Mouse (Mus musculus) forebrain, embryonic 12.5 days (tissue): ENCODE results near the gene Zfp777. TPM values are rescaled to one million over a fixed set of nuclear protein-coding genes. Genes with fewer than 3 reads are reported as not detected.

Experiments used
- ATAC-seq: fragments of 200-750 bp; cut with Nextera tagmentation; 2 replicates; pipeline ENCODE4 v1.8.0; 2017; ENCODE audit warnings: moderate TSS enrichment; ENCODE audit not compliant: low FRiP score
- H3K27ac ChIP-seq: fragments of 300-500 bp; sonication (generic); 2 replicates; pipeline ENCODE4 v1.5.1; 2016; ENCODE audit warnings: mild to moderate bottlenecking
- H3K27me3 ChIP-seq: fragments of 300-500 bp; sonication (generic); 2 replicates; pipeline ENCODE4 v1.6.1; 2016; ENCODE audit warnings: mild to moderate bottlenecking
- H3K36me3 ChIP-seq: fragments of 300-500 bp; sonication (generic); replicated peaks from 2 replicates; pipeline ENCODE4 v1.6.1; 2016; ENCODE audit warnings: mild to moderate bottlenecking
- H3K4me1 ChIP-seq: fragments of 300-500 bp; sonication (generic); 2 replicates; pipeline ENCODE4 v1.6.1; 2016
- H3K4me2 ChIP-seq: fragments of 300-500 bp; sonication (generic); 2 replicates; pipeline ENCODE4 v1.6.1; 2016; ENCODE audit warnings: mild to moderate bottlenecking, moderate library complexity
- H3K4me3 ChIP-seq: fragments of 300-500 bp; sonication (generic); replicated peaks from 2 replicates; pipeline ENCODE4 v1.5.1; 2016; ENCODE audit warnings: mild to moderate bottlenecking
- H3K9ac ChIP-seq: fragments of 300-500 bp; sonication (generic); 2 replicates; pipeline ENCODE4 v1.6.1; 2016; ENCODE audit warnings: mild to moderate bottlenecking
- H3K9me3 ChIP-seq: fragments of 300-500 bp; sonication (generic); 2 replicates; pipeline ENCODE4 v1.6.1; 2016
- WGBS: fragments of 180-500 bp; shearing (Covaris S2); methylation state at CpG from one replicate; pipeline ENCODE4 v1.1.7; 2016; 5-methylcytosine and 5-hydroxymethylcytosine counted together
- polyA plus RNA-seq: library from polyadenylated mRNA; unstranded; fragments of >200 nt; fragmentation: Nextera tagmentation; extraction: Ambion mirVana; gene quantifications from 2 replicates; pipeline ENCODE4 v1.2.1, GENCODE M21; 2016

The Zfp777 gene
- polyA plus RNA-seq, 1 experiment from 2014 or later: 11.8 TPM

GRCm38 (mm10) chr6:48063940-48064339 lies 15.2 kb upstream of the Zfp777 start:
- Histone ChIP-seq H3K9me3 (no peaks in the 10 kb centered on the region), H3K36me3 (peaks cover 65% of the 10 kb centered on the region), H3K27me3 (no peaks in the 10 kb centered on the region), H3K9ac (no peak overlapping the region), H3K4me2 (no peak overlapping the region), H3K4me1 (no peaks in the 10 kb centered on the region), H3K27ac (no peak overlapping the region), H3K4me3 (no peak overlapping the region)
- ATAC-seq: no peak
- WGBS: 97% methylated on average over 28 of the region's 28 CpGs

GRCm38 (mm10) chr6:48060895-48061294 lies 12.2 kb upstream of the Zfp777 start:
- H3K36me3 ChIP-seq: peaks cover 35% of the 10 kb centered on the region
- WGBS: 97% methylated on average over 1 of the region's 1 CpGs
- H3K9ac ChIP-seq: no peak overlapping the region
- H3K27ac ChIP-seq: no peak overlapping the region
- H3K4me1 ChIP-seq: no peaks in the 10 kb centered on the region
- no peak overlapping the region for H3K4me2 ChIP-seq
- no peaks in the 10 kb centered on the region for H3K27me3 ChIP-seq
- H3K4me3 ChIP-seq: no peak overlapping the region
- no peaks in the 10 kb centered on the region for H3K9me3 ChIP-seq
- no peak for ATAC-seq

DNA sequence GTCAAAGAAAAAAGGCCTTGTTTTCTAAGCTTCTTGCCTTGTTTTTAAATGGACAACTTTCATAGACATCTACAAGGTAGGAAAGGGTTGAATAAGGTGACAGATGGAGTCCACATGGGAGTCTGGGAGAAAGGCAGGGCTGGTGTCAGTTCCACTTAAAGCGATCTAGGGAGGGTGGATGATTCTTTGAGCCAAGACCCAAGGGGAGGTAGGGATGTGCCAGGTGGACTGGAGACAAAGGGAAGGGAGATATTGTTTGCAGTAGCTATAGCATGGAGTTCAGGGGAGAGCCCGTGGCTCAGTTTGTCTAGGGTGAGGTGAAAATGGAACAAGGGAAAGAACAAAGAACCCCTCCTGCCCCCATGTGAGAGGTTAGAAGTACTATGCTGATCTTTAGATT lies 11.7 kb upstream of the Zfp777 start:
- Histone ChIP-seq H3K4me3 (no peak overlapping the region), H3K4me1 (no peaks in the 10 kb centered on the region), H3K27me3 (no peaks in the 10 kb centered on the region), H3K27ac (no peak overlapping the region), H3K4me2 (no peak overlapping the region), H3K9me3 (no peaks in the 10 kb centered on the region), H3K9ac (no peak overlapping the region), H3K36me3 (peaks cover 31% of the 10 kb centered on the region)
- no peak for ATAC-seq
- 90% methylated on average over 2 of the region's 2 CpGs for WGBS

DNA sequence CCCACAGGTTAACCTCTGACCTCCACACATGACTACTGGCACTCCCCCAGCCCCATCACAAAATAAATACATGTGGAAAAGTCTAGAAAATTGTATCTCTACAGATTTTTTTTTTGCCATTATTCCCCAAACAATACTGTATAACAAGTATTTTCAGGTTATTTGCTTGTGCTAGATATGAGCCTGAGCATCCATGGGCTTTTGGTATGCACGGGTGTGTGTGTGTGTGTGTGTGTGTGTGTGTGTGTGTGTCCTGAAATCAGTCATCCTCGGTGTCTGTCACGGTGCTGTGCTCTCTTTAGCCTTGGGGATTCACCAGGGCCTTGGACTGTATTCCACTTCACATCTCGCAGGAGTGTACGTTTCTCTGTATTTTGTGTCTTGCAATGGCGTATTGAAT lies 3.4 kb upstream of the Zfp777 start:
- 89% methylated on average over 6 of the region's 6 CpGs for WGBS
- Histone ChIP-seq H3K4me1 (peaks cover 5% of the 10 kb centered on the region), H3K36me3 (no peaks in the 10 kb centered on the region), H3K9ac (no peak overlapping the region), H3K27ac (no peak overlapping the region), H3K27me3 (no peaks in the 10 kb centered on the region), H3K9me3 (no peaks in the 10 kb centered on the region), H3K4me2 (no peak overlapping the region), H3K4me3 (no peak overlapping the region)
- no peak for ATAC-seq

DNA sequence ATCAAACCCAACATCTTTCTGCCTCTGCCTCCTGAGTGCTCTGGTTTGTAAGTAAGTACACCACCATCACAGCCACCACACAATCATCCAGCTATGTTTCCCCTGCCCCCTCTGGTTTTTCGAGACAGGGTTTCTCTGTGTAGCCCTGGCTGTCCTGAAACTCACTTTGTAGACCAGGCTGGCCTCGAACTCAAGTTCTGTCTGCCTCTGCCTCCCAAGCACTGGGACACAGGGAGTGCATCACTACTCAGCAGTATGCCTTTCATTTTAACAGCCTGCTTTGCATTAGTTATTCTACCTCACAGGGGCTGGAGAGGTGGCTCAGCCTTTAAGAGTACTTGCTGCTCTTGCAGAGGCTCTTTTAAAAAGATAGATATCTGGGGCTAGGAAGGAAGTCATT lies 3.0 kb upstream of the Zfp777 start:
- Histone ChIP-seq H3K9ac (no peak overlapping the region), H3K4me3 (no peak overlapping the region), H3K36me3 (no peaks in the 10 kb centered on the region), H3K27ac (no peak overlapping the region), H3K4me2 (no peak overlapping the region), H3K4me1 (peaks cover 9% of the 10 kb centered on the region), H3K27me3 (no peaks in the 10 kb centered on the region), H3K9me3 (no peaks in the 10 kb centered on the region)
- no peak for ATAC-seq
- WGBS: 89% methylated on average over 2 of the region's 2 CpGs

DNA sequence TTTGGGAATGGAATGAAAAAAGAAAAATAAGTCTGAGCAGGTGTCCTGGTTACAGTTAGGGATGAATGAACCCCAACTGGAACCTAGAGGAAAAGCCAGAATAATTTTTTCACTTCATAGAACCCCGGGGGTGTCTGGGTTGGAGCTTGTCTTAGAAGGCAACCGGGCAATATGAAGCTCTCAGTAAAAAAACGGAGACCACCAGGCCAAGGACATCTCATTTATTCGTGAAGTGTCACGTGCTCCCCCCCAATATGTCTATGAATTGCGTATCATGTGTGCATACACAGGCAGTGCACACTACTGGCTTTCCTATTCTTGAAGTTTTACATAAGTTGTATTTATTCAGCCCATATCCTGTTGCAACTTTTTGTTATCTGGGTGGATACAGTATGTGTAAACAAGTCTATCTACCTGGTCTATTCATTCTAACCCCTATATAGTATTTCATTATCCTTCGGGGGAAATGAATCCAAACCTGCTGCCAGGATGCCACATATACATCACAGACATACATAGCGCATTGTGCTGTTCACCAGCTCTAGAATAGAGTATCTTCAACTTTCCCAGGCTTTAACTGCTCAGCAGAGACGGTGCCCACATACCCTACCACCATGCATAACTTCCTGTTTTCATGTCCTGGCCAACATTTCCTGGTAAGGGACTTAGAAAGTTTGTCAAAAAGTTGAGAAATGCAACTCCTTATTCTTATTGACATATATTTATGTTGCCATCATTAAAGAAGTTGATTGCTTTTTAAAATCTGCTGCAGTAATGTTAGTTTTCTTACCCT lies 758 bp upstream of the Zfp777 start:
- Histone ChIP-seq H3K4me1 (peaks cover 13% of the 10 kb centered on the region), H3K9ac (peak overlapping the region; percentile 87), H3K9me3 (no peaks in the 10 kb centered on the region), H3K27me3 (no peaks in the 10 kb centered on the region), H3K27ac (peak overlapping the region; percentile 94; the same call in 1 of the 2 replicates), H3K4me3 (peak overlapping the region; percentile 83), H3K4me2 (peak overlapping the region; percentile 56), H3K36me3 (peaks cover 4% of the 10 kb centered on the region)
- ATAC-seq: no peak
- WGBS: 58% methylated on average over 9 of the region's 9 CpGs

DNA sequence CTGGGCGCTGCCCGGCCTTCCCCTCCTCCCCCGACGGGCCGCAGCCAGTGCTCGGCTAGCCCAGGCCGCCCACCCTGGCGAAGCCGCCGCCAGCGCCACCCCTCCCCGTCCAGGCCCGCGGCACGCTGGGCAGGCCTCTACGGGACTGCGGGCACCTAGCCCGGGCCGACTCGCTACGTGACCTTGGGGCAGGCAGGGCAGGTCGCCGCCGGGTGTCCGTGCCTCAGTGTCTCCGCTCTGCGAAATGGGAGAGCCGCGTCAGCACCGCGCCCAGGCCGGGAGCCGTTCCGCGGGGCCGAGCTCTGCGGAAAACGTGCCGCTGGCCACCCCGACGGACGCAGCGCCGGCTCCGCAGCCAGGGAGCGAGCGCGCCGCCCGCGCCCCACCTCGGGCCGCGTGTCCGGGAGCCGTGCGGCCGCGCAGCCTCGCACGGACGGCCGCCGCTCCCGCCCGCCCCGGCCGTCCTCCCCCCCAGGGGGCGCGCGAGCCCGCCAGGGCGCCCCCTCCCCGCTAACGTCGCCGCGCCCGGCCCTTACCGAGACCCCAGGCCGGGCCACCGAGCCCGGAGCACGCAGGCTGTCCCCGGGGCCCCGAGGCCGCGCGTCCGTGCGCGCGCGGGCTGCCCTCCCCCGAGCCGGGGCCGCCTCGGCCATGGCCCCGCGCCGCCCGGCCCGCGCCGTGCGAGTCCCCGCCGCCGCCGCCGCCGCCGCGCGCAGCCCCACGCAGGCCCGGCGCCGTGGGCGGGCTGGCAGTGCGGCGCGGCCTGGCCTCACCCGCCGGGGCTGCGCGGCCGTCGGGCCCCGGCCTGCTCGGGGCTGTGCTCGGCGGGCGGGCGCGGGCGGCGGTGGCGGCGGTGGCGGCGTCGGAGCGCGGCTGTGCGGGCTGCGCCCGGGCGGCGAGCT lies 1.0 kb downstream of the Zfp777 start:
- H3K4me3 ChIP-seq: peak overlapping the region; percentile 83
- H3K9ac ChIP-seq: peak overlapping the region; percentile 87
- no peaks in the 10 kb centered on the region for H3K27me3 ChIP-seq
- H3K36me3 ChIP-seq: peaks cover 22% of the 10 kb centered on the region
- peak overlapping the region; percentile 64 for H3K4me2 ChIP-seq
- WGBS: under 1% methylated on average over 60 of the region's 150 CpGs
- H3K9me3 ChIP-seq: no peaks in the 10 kb centered on the region
- peak; percentile 69 for ATAC-seq
- H3K27ac ChIP-seq: peak overlapping the region; percentile 94
- peaks cover 13% of the 10 kb centered on the region for H3K4me1 ChIP-seq

DNA sequence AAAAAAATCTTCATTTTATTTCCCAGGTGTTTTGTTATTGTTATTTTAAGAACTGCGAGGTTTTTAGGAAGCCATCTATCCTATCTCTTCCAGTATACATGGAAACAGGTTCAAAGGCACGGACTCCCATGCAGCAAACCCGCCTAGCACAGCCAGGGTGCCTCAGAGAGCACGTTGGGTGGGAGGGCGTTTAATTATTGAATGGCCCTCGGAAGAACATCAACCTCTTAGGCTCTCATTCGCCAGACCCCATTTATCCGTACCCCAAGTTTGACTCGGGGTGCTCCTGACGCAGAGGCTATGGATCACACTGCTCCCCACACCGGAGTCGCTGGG lies 1.6 kb downstream of the Zfp777 start:
- no peak for ATAC-seq
- peaks cover 13% of the 10 kb centered on the region for H3K4me1 ChIP-seq
- H3K27ac ChIP-seq: no peak overlapping the region
- peak overlapping the region; percentile 85 for H3K9ac ChIP-seq
- H3K36me3 ChIP-seq: peaks cover 26% of the 10 kb centered on the region
- no peaks in the 10 kb centered on the region for H3K27me3 ChIP-seq
- H3K4me3 ChIP-seq: peak overlapping the region; percentile 83
- WGBS: 7% methylated on average over 12 of the region's 12 CpGs
- peak overlapping the region; percentile 64 for H3K4me2 ChIP-seq
- H3K9me3 ChIP-seq: no peaks in the 10 kb centered on the region

DNA sequence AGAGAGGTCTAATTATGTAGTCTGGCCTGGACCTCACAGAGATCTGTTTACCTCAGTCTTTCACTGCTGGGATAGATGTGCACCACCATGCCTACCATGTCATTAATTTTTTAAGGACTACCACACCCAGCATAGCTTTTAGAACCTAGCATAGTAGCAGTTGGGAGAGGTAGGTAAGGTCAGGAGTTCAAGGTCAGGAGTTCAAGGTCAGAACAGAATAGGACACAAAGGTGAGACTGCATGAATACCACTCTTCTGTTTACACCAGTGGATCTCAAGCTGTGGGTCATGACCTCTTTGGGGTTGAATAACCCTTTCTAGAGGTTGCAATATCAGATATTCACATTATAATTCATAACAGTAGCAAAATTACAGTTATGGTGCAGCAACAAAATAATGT lies 16.1 kb downstream of the Zfp777 start:
- ATAC-seq: no peak
- no peak overlapping the region for H3K4me2 ChIP-seq
- peaks cover 73% of the 10 kb centered on the region for H3K36me3 ChIP-seq
- H3K4me1 ChIP-seq: no peaks in the 10 kb centered on the region
- H3K9ac ChIP-seq: no peak overlapping the region
- no peaks in the 10 kb centered on the region for H3K9me3 ChIP-seq
- no peaks in the 10 kb centered on the region for H3K27me3 ChIP-seq
- H3K27ac ChIP-seq: no peak overlapping the region
- H3K4me3 ChIP-seq: no peak overlapping the region

DNA sequence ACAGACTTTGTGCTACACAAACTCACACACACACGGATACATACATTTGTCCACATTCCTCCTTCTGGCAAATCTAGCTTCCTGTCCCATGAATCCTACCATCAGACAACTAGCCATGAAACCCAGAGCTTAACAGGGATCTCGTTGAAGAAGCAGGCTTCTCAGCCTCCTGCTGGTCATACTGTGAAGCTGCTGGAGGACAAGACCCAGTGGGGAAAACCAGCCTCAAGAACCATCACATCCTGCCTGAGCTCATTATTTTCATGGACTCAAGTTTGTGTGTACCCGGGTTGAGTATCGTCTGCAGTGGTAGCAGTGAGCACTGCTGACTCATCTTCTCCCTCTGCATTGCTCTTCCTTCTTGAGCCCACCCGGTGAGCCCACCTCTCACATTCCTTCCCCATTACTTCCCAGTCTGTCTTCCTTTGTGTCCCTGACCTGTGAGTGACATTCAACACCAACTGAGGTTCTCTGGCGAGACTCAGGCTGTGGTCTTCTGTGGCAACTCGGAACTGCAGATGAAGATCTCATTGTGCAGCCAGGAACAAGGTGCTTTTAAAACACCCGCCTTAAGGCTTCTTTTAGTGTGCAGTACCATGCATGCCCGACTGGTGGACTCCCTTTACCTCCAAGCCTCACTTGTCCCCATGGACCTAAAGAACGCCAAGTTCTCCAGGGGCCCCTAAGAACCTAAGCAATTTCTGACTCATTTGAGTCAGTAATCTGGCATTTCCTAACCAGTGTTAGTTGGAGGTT lies 22.6 kb downstream of the Zfp777 start:
- Histone ChIP-seq H3K27me3 (no peaks in the 10 kb centered on the region; the same call in 1 of the 2 replicates), H3K36me3 (peaks cover 74% of the 10 kb centered on the region)
- WGBS: 85% methylated on average over 10 of the region's 10 CpGs

GRCm38 (mm10) chr6:48024994-48025345 lies 23.7 kb downstream of the Zfp777 start:
- ATAC-seq: peak; percentile 14; the same call in 1 of the 2 replicates
- Histone ChIP-seq H3K4me2 (no peak overlapping the region), H3K27ac (no peak overlapping the region), H3K4me3 (no peak overlapping the region), H3K4me1 (peaks cover 9% of the 10 kb centered on the region), H3K9me3 (peaks cover 14% of the 10 kb centered on the region), H3K9ac (no peak overlapping the region), H3K27me3 (no peaks in the 10 kb centered on the region; the same call in 1 of the 2 replicates), H3K36me3 (peaks cover 68% of the 10 kb centered on the region)
- 67% methylated on average over 21 of the region's 21 CpGs for WGBS

More for the DNA sequence above, 22.6 kb downstream of the Zfp777 start:
- Histone ChIP-seq H3K9me3 (peaks cover 14% of the 10 kb centered on the region), H3K4me2 (no peak overlapping the region), H3K4me1 (peaks cover 4% of the 10 kb centered on the region; the same call in 1 of the 2 replicates), H3K9ac (no peak overlapping the region), H3K27ac (no peak overlapping the region), H3K4me3 (no peak overlapping the region)
- ATAC-seq: no peak
